Mouse (Mus musculus) bone marrow, adult 2 months (tissue): Measurements from ENCODE around the gene Abca7. TPM values are rescaled to one million over a fixed set of nuclear protein-coding genes. Genes with fewer than 3 reads are reported as not detected.

Source experiments
- H3K27ac ChIP-seq: fragments of 200-500 bp; 2 replicates; pipeline ENCODE4 v1.5.1; 2012; ENCODE audit warnings: low read depth, mild to moderate bottlenecking, control low read depth, inconsistent platforms, low read length; ENCODE audit not compliant: control insufficient read depth, poor library complexity, insufficient read depth
- H3K4me1 ChIP-seq: fragments of 200-500 bp; 2 replicates; pipeline ENCODE4 v1.6.1; 2011; ENCODE audit warnings: low read length; ENCODE audit not compliant: control insufficient read depth, insufficient read depth
- H3K4me3 ChIP-seq: fragments of 200-500 bp; replicated peaks from 2 replicates; pipeline ENCODE3; 2011; ENCODE audit warnings: mild to moderate bottlenecking, low read depth, low read length, control low read depth; ENCODE audit not compliant: control insufficient read depth
- CTCF ChIP-seq: fragments of 200-500 bp; IDR thresholded peaks from 2 replicates; pipeline ENCODE4 v1.5.1; 2011; ENCODE audit warnings: low read length, control low read depth; ENCODE audit not compliant: control insufficient read depth, insufficient read depth
- POLR2A ChIP-seq: fragments of 200-500 bp; IDR thresholded peaks from 2 replicates; pipeline ENCODE4 v1.6.1; 2011; ENCODE audit warnings: low read depth, mild to moderate bottlenecking, control low read depth, low read length, borderline replicate concordance; ENCODE audit not compliant: control insufficient read depth
- WGBS: fragments of 180-500 bp; shearing (Covaris S2); methylation state at CpG from one replicate; pipeline ENCODE4 v1.1.7; 2018; 5-methylcytosine and 5-hydroxymethylcytosine counted together
- polyA plus RNA-seq: library from polyadenylated mRNA; stranded (reverse); fragments of >200 nt; gene quantifications from 2 replicates; pipeline ENCODE4 v1.2.4, GENCODE M21; 2011; ENCODE audit warnings: low replicate concordance; ENCODE audit not compliant: missing spikeins, insufficient read depth, insufficient read length

Gene Abca7
- polyA plus RNA-seq, 1 experiment = 96.9 TPM

GRCm38 (mm10) chr10:80057683-80058326 is 61.5 kb downstream of the Abca7 start:
- Histone ChIP-seq H3K4me1 (peaks cover 2% of the 10 kb centered on the region; the same call in 1 of the 2 replicates), H3K27ac (no peak overlapping the region), H3K4me3 (no peak overlapping the region)
- no peak for TF ChIP-seq POLR2A
- no peak for TF ChIP-seq CTCF
- WGBS = 83% methylated on average over 30 of the region's 30 CpGs

- WGBS = 88% methylated on average over 5 of the region's 5 CpGs
- Histone ChIP-seq H3K4me3 (no peak overlapping the region), H3K27ac (no peak overlapping the region), H3K4me1 (no peaks in the 10 kb centered on the region)
- no peak for TF ChIP-seq CTCF
- no peak for TF ChIP-seq POLR2A
Observed at GRCm38 (mm10) chr10:80063104-80063503, 66.8 kb downstream of the Abca7 start.

- peak overlapping the region; percentile 14; the same call in 1 of the 2 replicates for H3K27ac ChIP-seq
- H3K4me1 ChIP-seq = no peaks in the 10 kb centered on the region
- TF ChIP-seq POLR2A (peak; percentile 26; the same call in 1 of the 2 replicates), CTCF (no peak)
- 89% methylated on average over 23 of the region's 23 CpGs for WGBS
- no peak overlapping the region for H3K4me3 ChIP-seq
Observed at GRCm38 (mm10) chr10:80063877-80064650, 67.8 kb downstream of the Abca7 start.

Other genes starting within 250 kb of the Abca7 start
- gene Polrmt, start 249.9 kb upstream of the Abca7 start, polyA plus RNA-seq = 20.0 and 29.6 TPM in 2 replicates
- gene Fgf22, start 241.4 kb upstream of the Abca7 start, polyA plus RNA-seq = not detected in 2 replicates
- gene Rnf126, start 229.5 kb upstream of the Abca7 start, polyA plus RNA-seq = 26.5 and 42.8 TPM in 2 replicates
- gene Fstl3, start 219.2 kb upstream of the Abca7 start, polyA plus RNA-seq = 1.0 and 1.8 TPM in 2 replicates
- gene Prss57, start 205.5 kb upstream of the Abca7 start, polyA plus RNA-seq = 13.1 and 40.0 TPM in 2 replicates
- 19.7 and 36.1 TPM in 2 replicates for gene Palm, start 202.9 kb upstream of the Abca7 start, polyA plus RNA-seq
- gene Misp, start 175.5 kb upstream of the Abca7 start, polyA plus RNA-seq = not detected in 2 replicates
- gene Ptbp1, start 142.1 kb upstream of the Abca7 start, polyA plus RNA-seq = 113 and 188 TPM in 2 replicates
- gene Prtn3, start 122.0 kb upstream of the Abca7 start, polyA plus RNA-seq = 143 and 259 TPM in 2 replicates
- gene Plppr3, start 121.9 kb upstream of the Abca7 start, polyA plus RNA-seq = 16.4 and 32.4 TPM in 2 replicates
- gene Elane, start 110.2 kb upstream of the Abca7 start, polyA plus RNA-seq = 102 and 162 TPM in 2 replicates
- gene Cfd, start 105.6 kb upstream of the Abca7 start, polyA plus RNA-seq = 20.0 TPM in 1 of 2 replicates, not detected in the other
- gene Med16, start 87.6 kb upstream of the Abca7 start, polyA plus RNA-seq = 12.3 and 19.2 TPM in 2 replicates
- not detected in 2 replicates for gene Gm26602, start 85.6 kb upstream of the Abca7 start, polyA plus RNA-seq
- 1.5 TPM in 1 of 2 replicates, not detected in the other for gene Kiss1r, start 79.5 kb upstream of the Abca7 start, polyA plus RNA-seq
- 182 and 197 TPM in 2 replicates for gene R3hdm4, start 75.3 kb upstream of the Abca7 start, polyA plus RNA-seq
- 12.4 and 27.6 TPM in 2 replicates for gene Arid3a, start 69.5 kb upstream of the Abca7 start, polyA plus RNA-seq
- 26.7 and 43.3 TPM in 2 replicates for gene Wdr18, start 36.3 kb upstream of the Abca7 start, polyA plus RNA-seq
- gene Grin3b, start 25.8 kb upstream of the Abca7 start, polyA plus RNA-seq = not detected in 2 replicates
- 78.6 and 131 TPM in 2 replicates for gene Tmem259, start 12.2 kb upstream of the Abca7 start, polyA plus RNA-seq
- 41.7 and 92.4 TPM in 2 replicates for gene Cnn2, start 7.9 kb upstream of the Abca7 start, polyA plus RNA-seq
- gene Arhgap45, start 20.2 kb downstream of the Abca7 start, polyA plus RNA-seq = 111 and 291 TPM in 2 replicates
- gene Polr2e, start 43.3 kb downstream of the Abca7 start, polyA plus RNA-seq = 35.6 and 44.5 TPM in 2 replicates
- gene Gpx4, start 50.7 kb downstream of the Abca7 start, polyA plus RNA-seq = 948 and 2,392 TPM in 2 replicates
- gene Sbno2, start 109.1 kb downstream of the Abca7 start, polyA plus RNA-seq = 37.6 and 83.8 TPM in 2 replicates
- gene Stk11, start 119.3 kb downstream of the Abca7 start, polyA plus RNA-seq = 197 and 344 TPM in 2 replicates
- 131 and 178 TPM in 2 replicates for gene Atp5d, start 142.1 kb downstream of the Abca7 start, polyA plus RNA-seq
- 3.4 and 3.7 TPM in 2 replicates for gene Cbarp, start 144.3 kb downstream of the Abca7 start, polyA plus RNA-seq
- 36.0 and 53.2 TPM in 2 replicates for gene Midn, start 151.8 kb downstream of the Abca7 start, polyA plus RNA-seq
- 200 and 277 TPM in 2 replicates for gene Cirbp, start 169.5 kb downstream of the Abca7 start, polyA plus RNA-seq
- 8.8 and 23.7 TPM in 2 replicates for gene 1600002K03Rik, start 176.4 kb downstream of the Abca7 start, polyA plus RNA-seq
- gene Efna2, start 183.0 kb downstream of the Abca7 start, polyA plus RNA-seq = 0.70 TPM in 1 of 2 replicates, not detected in the other
- gene Mum1, start 229.9 kb downstream of the Abca7 start, polyA plus RNA-seq = 64.4 and 77.5 TPM in 2 replicates